Mouse (Mus musculus): ENCODE measurements around the gene Cdkal1.

- TF ChIP-seq MYOD1 (IDR thresholded peaks at IDR 0.05; ENCODE audit: control insufficient read depth in 1 of 3, insufficient read length in 2 of 3, low read depth in 2 of 3): no peak
- TF ChIP-seq POLR2A (IDR thresholded peaks at IDR 0.05; ENCODE audit: insufficient read length, low read depth): no peak
- no peak for TF ChIP-seq MAX (IDR thresholded peaks at IDR 0.05; ENCODE audit: low read depth)
- TF ChIP-seq CEBPB (IDR thresholded peaks at IDR 0.05; ENCODE audit: insufficient read depth, poor library complexity, severe bottlenecking): no peak
- no peak for TF ChIP-seq MYOG (IDR thresholded peaks at IDR 0.05; ENCODE audit: control insufficient read depth in 1 of 3, insufficient read depth in 1 of 3, insufficient read length in 2 of 3, low read depth in 2 of 3)
- TF ChIP-seq USF1 (IDR thresholded peaks at IDR 0.05; ENCODE audit: low read depth): no peak
Measured at GRCm38 (mm10) chr13:29823487-29823886, 32.0 kb downstream of the Cdkal1 start.

All from myocyte (in vitro differentiated cells).